Mouse (Mus musculus) Patski (cell line): ENCODE results near the gene Nek8. TPM values are rescaled to one million over a fixed set of nuclear protein-coding genes. Genes with fewer than 3 reads are reported as not detected.
"Not testable (repeated sequence)": the region's sequence is repeated elsewhere in the genome, so short reads cannot be mapped to it uniquely, and the experiment has no call there.

Experiments
- ATAC-seq: fragments of 100-300 bp; one replicate; pipeline ENCODE4 v1.8.0; 2021
- CTCF ChIA-PET: fragments of 350-600 bp; sonication (Branson Sonifier 250); formaldehyde crosslinking; loops from one replicate; lab custom pipeline; 2022; ENCODE audit warnings: inconsistent platforms; lab: Charles Lee
- POLR2A ChIA-PET: fragments of 350-600 bp; sonication (Branson Sonifier 250); formaldehyde crosslinking; loops from one replicate; lab custom pipeline; 2022; ENCODE audit warnings: antibody characterized with exemption, inconsistent platforms; lab: Charles Lee
- DNase-seq: peaks from one replicate; pipeline ENCODE4 v3.0.0-alpha.2; 2011; ENCODE audit warnings: low read depth, low spot score
- H3K27me3 ChIP-seq: fragments of 371-371 bp; one replicate; pipeline ENCODE4 v1.5.1; 2021
- CTCF ChIP-seq: fragments of 100-300 bp; IDR thresholded peaks from one replicate; pipeline ENCODE4 v1.5.1; 2021
- in situ Hi-C: fragments of 300-500 bp; cut with MboI; formaldehyde crosslinking; loops from 3 replicates; pipeline ENCODE4 v1.11.1; 2018; ENCODE audit warnings: low pct_unique_long_range_greater_than_20kb, mixed read lengths
- polyA plus RNA-seq: library from polyadenylated mRNA; unstranded; gene quantifications from one replicate; pipeline ENCODE4 v1.2.3, GENCODE M21; 2021

Nek8 gene
- polyA plus RNA-seq, 1 experiment from 2014 or later = 19.6 TPM

- in situ Hi-C loops = no loop called here
- H3K27me3 ChIP-seq = no peaks in the 10 kb centered on the region
- ATAC-seq (no peak), DNase-seq (no peak)
- TF ChIP-seq CTCF = no peak
- POLR2A ChIA-PET = interaction anchor here (0.6 to 1.1 kb wide), 2 partner anchors 41 to 238 kb away, joined by 3 read pairs; partner anchors contain the start of genes Sdf2 and Supt6
- CTCF ChIA-PET = interaction anchor here (1.6 kb wide), 1 partner anchor 21 kb away, joined by 3 read pairs; no protein-coding TSS in a partner anchor
Observed at GRCm38 (mm10) chr11:78204287-78204686, 27.8 kb upstream of the Nek8 start.

GRCm38 (mm10) chr11:78202372-78202771, 25.9 kb upstream of the Nek8 start:
- TF ChIP-seq CTCF = no peak
- ChIA-PET CTCF (no interaction called here), POLR2A (interaction anchor here (0.6 kb wide), 1 partner anchor 27 kb away, joined by 3 read pairs; no protein-coding TSS in a partner anchor)
- ATAC-seq (no peak), DNase-seq (no peak)
- H3K27me3 ChIP-seq = no peaks in the 10 kb centered on the region
- in situ Hi-C loops = no loop called here

- in situ Hi-C loops = no loop called here
- ATAC-seq = no peak
- POLR2A ChIA-PET = interaction anchor here (1.6 kb wide), 1 partner anchor 10 kb away, joined by 8 read pairs; no protein-coding TSS in a partner anchor
Observed at GRCm38 (mm10) chr11:78195101-78195863, 18.8 kb upstream of the Nek8 start.

GRCm38 (mm10) chr11:78194411-78195100, 18.1 kb upstream of the Nek8 start:
- ChIA-PET CTCF (no interaction called here), POLR2A (no interaction called here)
- in situ Hi-C loops = no loop called here
- H3K27me3 ChIP-seq = no peaks in the 10 kb centered on the region
- DNase-seq = no peak
- no peak for ATAC-seq
- TF ChIP-seq CTCF = no peak

More at GRCm38 (mm10) chr11:78195101-78195863, 18.8 kb upstream of the Nek8 start:
- DNase-seq = no peak
- H3K27me3 ChIP-seq = no peaks in the 10 kb centered on the region
- CTCF ChIA-PET = no interaction called here
- TF ChIP-seq CTCF = no peak

GRCm38 (mm10) chr11:78193113-78193512, 16.6 kb upstream of the Nek8 start, which contains the start of gene Proca1:
Proca1 (plus strand) TSS chr11:78193392.
- TF ChIP-seq CTCF = no peak
- in situ Hi-C loops = no loop called here
- ChIA-PET POLR2A (interaction anchor here (0.7 to 1.0 kb wide), 2 partner anchors 28 to 201 kb away, joined by 3 read pairs; no protein-coding TSS in a partner anchor), CTCF (no interaction called here)
- ATAC-seq (no peak), DNase-seq (no peak)
- H3K27me3 ChIP-seq = no peaks in the 10 kb centered on the region

GRCm38 (mm10) chr11:78190041-78190440, 13.6 kb upstream of the Nek8 start:
- no peaks in the 10 kb centered on the region for H3K27me3 ChIP-seq
- DNase-seq (no peak), ATAC-seq (no peak)
- CTCF ChIA-PET = interaction anchor here (1.1 to 1.3 kb wide), 2 partner anchors 39 to 47 kb away, joined by 3 read pairs; no protein-coding TSS in a partner anchor
- in situ Hi-C loops = no loop called here
- POLR2A ChIA-PET = interaction anchor here (1.0 kb wide), 1 partner anchor 10 kb away, joined by 3 read pairs; no protein-coding TSS in a partner anchor
- no peak for TF ChIP-seq CTCF

- ATAC-seq (peak; percentile 23), DNase-seq (no peak)
- in situ Hi-C loops = no loop called here
- no peak for TF ChIP-seq CTCF
- H3K27me3 ChIP-seq = no peaks in the 10 kb centered on the region
- ChIA-PET POLR2A (interaction anchor here (0.6 to 0.8 kb wide), 2 partner anchors 14 to 550 kb away, joined by 3 to 6 read pairs; no protein-coding TSS in a partner anchor), CTCF (interaction anchor here (1.1 to 1.3 kb wide), 2 partner anchors 40 to 46 kb away, joined by 3 read pairs; no protein-coding TSS in a partner anchor)
Observed at GRCm38 (mm10) chr11:78189234-78190040, 13.0 kb upstream of the Nek8 start.

GRCm38 (mm10) chr11:78188331-78189233, 12.1 kb upstream of the Nek8 start, which contains the start of gene Rab34:
Rab34 (plus strand) TSS chr11:78188430.
- in situ Hi-C loops = no loop called here
- ChIA-PET POLR2A (interaction anchor here (0.6 to 0.8 kb wide), 2 partner anchors 13 to 549 kb away, joined by 3 to 6 read pairs; no protein-coding TSS in a partner anchor), CTCF (no interaction called here)
- DNase-seq (no peak), ATAC-seq (peak; percentile 69)
- no peak for TF ChIP-seq CTCF
- no peaks in the 10 kb centered on the region for H3K27me3 ChIP-seq

- ATAC-seq, CTCF ChIA-PET, DNase-seq, H3K27me3 ChIP-seq, in situ Hi-C loops: not testable (repeated sequence)
- POLR2A ChIA-PET = interaction anchor here (0.7 kb wide), 1 partner anchor 25 kb away, joined by 3 read pairs; no protein-coding TSS in a partner anchor
Observed at GRCm38 (mm10) chr11:78184702-78185101, 8.2 kb upstream of the Nek8 start.
